Mouse (Mus musculus): ENCODE measurements around the gene Tchp. TPM values are rescaled to one million over a fixed set of nuclear protein-coding genes. Genes with fewer than 3 reads are reported as not detected.

Tchp gene
- polyA plus RNA-seq, 1 experiment from 2014 or later, result 10.9 TPM

DNA sequence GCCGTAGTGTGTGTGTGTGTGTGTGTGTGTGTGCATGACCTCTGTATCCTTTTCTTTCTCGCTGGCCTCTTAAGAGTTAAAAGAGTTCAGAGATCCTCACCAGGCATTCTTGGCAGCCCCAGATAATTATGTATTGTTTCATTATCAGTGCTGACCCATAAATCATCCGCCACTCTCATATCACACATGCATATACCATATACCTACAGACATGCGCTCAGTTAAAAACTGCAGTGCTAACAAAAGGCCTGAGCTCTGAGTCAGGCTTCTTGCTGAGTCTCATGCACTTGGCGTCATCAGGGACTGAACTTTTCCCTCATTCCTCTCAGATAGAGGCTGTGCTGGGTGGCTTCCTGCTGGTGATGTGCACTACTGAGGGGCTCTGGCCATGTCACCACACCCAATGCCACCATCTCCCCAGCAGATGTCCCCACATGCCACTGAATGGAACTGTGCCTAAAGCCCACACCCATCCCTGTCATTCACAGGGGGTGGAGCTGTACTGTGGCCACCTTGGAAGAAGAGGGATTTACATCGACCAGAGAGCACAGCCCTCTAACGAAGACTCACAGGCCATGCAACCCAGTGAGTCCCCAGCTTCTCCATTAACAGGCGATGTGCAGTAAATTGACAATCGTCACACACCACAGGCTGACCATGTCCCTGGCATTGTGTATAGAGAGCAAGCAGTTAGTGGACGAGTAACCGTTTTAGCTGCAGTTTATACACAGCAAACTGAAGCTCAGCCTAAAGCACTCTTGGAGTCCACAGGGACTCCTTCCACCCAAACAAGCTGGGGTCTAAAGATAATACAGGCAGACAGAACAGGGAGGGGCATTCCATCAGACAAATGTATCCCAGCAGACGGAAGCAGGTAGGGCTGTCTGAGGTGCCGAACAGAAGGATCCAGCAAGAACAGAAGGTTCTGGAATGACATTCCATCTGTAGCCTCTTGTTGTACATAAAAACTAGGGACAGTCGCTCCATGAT lies 4.9 kb upstream of the Tchp start:
- no peak overlapping the region for H3K27ac ChIP-seq (replicated peaks; ENCODE audit: low read depth, low read length)
- no peaks in the 10 kb centered on the region for H3K36me3 ChIP-seq (ENCODE audit: control insufficient read depth, insufficient read depth, low read length)
- no peaks in the 10 kb centered on the region for H3K9me3 ChIP-seq (ENCODE audit: control insufficient read depth, low read length)
- ATAC-seq (ENCODE audit: low read depth) (peak; percentile 69; the same call in 1 of the 2 replicates), DNase-seq (ENCODE audit: low spot score) (peak; percentile 46)
- H3K4me1 ChIP-seq (ENCODE audit: control insufficient read depth, insufficient read depth, low read length), result no peaks in the 10 kb centered on the region
- H3K4me3 ChIP-seq (ENCODE audit: low read depth, low read length), result no peak overlapping the region
- no peak overlapping the region for H3K9ac ChIP-seq (ENCODE audit: low read depth, low read length)
- 59% methylated on average over 14 of the region's 14 CpGs for WGBS
- no peak overlapping the region for H3K4me2 ChIP-seq (ENCODE audit: low read depth, low read length)
- no peaks in the 10 kb centered on the region for H3K27me3 ChIP-seq (replicated peaks; ENCODE audit: control insufficient read depth, insufficient read depth, low read length)

DNA sequence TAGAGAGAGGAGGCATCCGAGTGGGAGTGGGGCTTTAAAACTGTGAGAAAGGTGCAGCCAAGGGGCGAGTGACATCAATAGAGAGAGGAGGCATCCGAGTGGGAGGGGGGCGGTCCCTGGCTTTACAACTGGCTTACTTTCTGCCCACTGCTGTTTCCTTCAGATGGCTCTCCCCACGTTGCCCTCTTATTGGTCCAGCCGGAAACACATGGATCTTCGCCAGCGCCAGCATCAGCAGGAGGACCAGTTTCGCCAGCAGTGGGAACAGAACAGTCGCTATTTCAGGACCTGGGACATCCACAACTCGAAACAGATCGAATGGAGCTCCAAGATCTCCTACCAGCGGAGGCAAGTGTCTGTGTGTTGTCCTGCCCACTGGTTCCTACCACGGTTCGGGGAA lies 931 bp downstream of the Tchp start:
- Histone ChIP-seq H3K4me3 (ENCODE audit: low read depth, low read length) (peak overlapping the region; percentile 85), H3K27ac (replicated peaks; ENCODE audit: low read depth, low read length) (no peak overlapping the region), H3K27me3 (replicated peaks; ENCODE audit: control insufficient read depth, insufficient read depth, low read length) (no peaks in the 10 kb centered on the region), H3K9me3 (ENCODE audit: control insufficient read depth, low read length) (no peaks in the 10 kb centered on the region), H3K9ac (ENCODE audit: low read depth, low read length) (peak overlapping the region; percentile 78; the same call in 1 of the 2 replicates), H3K4me2 (ENCODE audit: low read depth, low read length) (peak overlapping the region; percentile 65), H3K36me3 (ENCODE audit: control insufficient read depth, insufficient read depth, low read length) (peaks cover 43% of the 10 kb centered on the region), H3K4me1 (ENCODE audit: control insufficient read depth, insufficient read depth, low read length) (0 out of 2 replicates have a peak, but pooled peaks cover 5% of the 10 kb centered on the region)
- DNase-seq (ENCODE audit: low spot score) (no peak), ATAC-seq (ENCODE audit: low read depth) (no peak)
- 50% methylated on average over 15 of the region's 15 CpGs for WGBS

DNA sequence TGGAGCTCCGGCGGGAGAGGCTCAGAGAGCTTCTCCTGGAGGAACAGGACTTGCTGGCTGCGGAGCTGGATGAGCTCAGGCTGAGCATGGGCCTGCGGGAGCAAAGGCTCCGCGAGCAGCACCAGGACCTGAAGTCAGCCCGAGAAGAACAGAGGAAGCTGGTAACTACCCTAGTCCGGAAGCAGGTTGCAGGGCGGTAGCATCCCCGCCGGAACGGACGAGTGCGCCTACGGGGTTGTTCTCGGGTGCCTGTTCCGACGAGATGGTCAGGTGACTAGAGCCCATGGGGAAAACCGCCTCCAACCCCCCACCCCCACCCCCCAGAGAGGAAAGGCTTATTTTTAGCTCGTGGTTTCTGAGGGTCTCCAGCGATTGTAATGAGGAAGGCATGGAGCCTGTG lies 1.8 kb downstream of the Tchp start:
- Histone ChIP-seq H3K4me1 (ENCODE audit: control insufficient read depth, insufficient read depth, low read length) (0 out of 2 replicates have a peak, but pooled peaks cover 5% of the 10 kb centered on the region), H3K4me2 (ENCODE audit: low read depth, low read length) (no peak overlapping the region), H3K27ac (replicated peaks; ENCODE audit: low read depth, low read length) (no peak overlapping the region), H3K36me3 (ENCODE audit: control insufficient read depth, insufficient read depth, low read length) (peaks cover 51% of the 10 kb centered on the region), H3K4me3 (ENCODE audit: low read depth, low read length) (no peak overlapping the region), H3K9ac (ENCODE audit: low read depth, low read length) (no peak overlapping the region), H3K27me3 (replicated peaks; ENCODE audit: control insufficient read depth, insufficient read depth, low read length) (no peaks in the 10 kb centered on the region), H3K9me3 (ENCODE audit: control insufficient read depth, low read length) (no peaks in the 10 kb centered on the region)
- no peak for DNase-seq (ENCODE audit: low spot score)
- 88% methylated on average over 18 of the region's 21 CpGs for WGBS
- no peak for ATAC-seq (ENCODE audit: low read depth)

DNA sequence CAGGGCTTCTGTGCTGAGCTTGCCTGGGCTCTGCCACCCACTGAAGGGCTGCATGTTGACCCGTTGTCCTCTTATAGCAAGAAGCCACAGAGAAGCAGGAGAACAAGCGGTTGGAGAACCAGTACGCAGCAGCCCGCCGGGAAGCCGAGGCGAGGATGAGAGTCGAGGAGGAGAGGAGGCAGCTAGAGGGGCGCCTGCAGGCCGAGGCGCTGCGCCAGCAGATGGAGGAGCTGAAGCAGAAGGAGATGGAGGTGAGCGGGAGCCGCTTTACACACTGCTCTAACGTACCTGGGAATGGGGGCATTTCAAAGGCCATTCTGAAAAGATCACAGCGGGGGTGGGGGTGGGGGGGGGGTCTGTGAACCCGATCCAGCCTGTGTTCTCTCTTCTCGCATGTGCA lies 7.0 kb downstream of the Tchp start:
- no peaks in the 10 kb centered on the region for H3K4me1 ChIP-seq (ENCODE audit: control insufficient read depth, insufficient read depth, low read length)
- no peak for ATAC-seq (ENCODE audit: low read depth)
- WGBS, result 94% methylated on average over 16 of the region's 18 CpGs
- no peak overlapping the region for H3K9ac ChIP-seq (ENCODE audit: low read depth, low read length)
- H3K4me3 ChIP-seq (ENCODE audit: low read depth, low read length), result no peak overlapping the region
- peaks cover 96% of the 10 kb centered on the region for H3K36me3 ChIP-seq (ENCODE audit: control insufficient read depth, insufficient read depth, low read length)
- H3K27ac ChIP-seq (replicated peaks; ENCODE audit: low read depth, low read length), result no peak overlapping the region
- DNase-seq (ENCODE audit: low spot score), result no peak
- no peak overlapping the region for H3K4me2 ChIP-seq (ENCODE audit: low read depth, low read length)
- H3K27me3 ChIP-seq (replicated peaks; ENCODE audit: control insufficient read depth, insufficient read depth, low read length), result no peaks in the 10 kb centered on the region
- H3K9me3 ChIP-seq (ENCODE audit: control insufficient read depth, low read length), result no peaks in the 10 kb centered on the region

DNA sequence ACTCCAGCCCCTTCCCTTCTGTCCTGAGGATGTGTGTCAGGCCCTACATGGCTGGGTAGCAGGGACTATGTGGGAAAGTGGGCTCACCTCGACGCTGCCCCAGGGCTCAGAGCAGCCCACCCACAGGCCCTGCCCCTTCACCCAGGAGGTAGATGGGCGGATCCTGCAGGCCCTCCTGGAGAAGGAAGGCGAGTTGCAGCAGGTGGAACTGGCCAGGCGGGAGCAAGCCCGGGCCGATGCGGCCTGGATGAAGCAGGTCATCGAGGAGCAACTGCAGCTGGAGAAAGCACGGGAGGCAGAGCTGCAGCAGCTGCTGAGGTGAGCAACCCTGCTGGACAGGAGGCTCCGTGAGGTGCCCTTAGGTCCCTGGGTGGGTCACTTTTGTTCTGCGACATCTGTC lies 9.7 kb downstream of the Tchp start:
- H3K27ac ChIP-seq (replicated peaks; ENCODE audit: low read depth, low read length), result no peak overlapping the region
- H3K4me2 ChIP-seq (ENCODE audit: low read depth, low read length), result no peak overlapping the region
- no peak overlapping the region for H3K9ac ChIP-seq (ENCODE audit: low read depth, low read length)
- no peaks in the 10 kb centered on the region for H3K27me3 ChIP-seq (replicated peaks; ENCODE audit: control insufficient read depth, insufficient read depth, low read length)
- peaks cover 96% of the 10 kb centered on the region for H3K36me3 ChIP-seq (ENCODE audit: control insufficient read depth, insufficient read depth, low read length)
- DNase-seq (ENCODE audit: low spot score) (no peak), ATAC-seq (ENCODE audit: low read depth) (no peak)
- H3K4me1 ChIP-seq (ENCODE audit: control insufficient read depth, insufficient read depth, low read length), result no peaks in the 10 kb centered on the region
- no peaks in the 10 kb centered on the region for H3K9me3 ChIP-seq (ENCODE audit: control insufficient read depth, low read length)
- no peak overlapping the region for H3K4me3 ChIP-seq (ENCODE audit: low read depth, low read length)
- 86% methylated on average over 11 of the region's 12 CpGs for WGBS

DNA sequence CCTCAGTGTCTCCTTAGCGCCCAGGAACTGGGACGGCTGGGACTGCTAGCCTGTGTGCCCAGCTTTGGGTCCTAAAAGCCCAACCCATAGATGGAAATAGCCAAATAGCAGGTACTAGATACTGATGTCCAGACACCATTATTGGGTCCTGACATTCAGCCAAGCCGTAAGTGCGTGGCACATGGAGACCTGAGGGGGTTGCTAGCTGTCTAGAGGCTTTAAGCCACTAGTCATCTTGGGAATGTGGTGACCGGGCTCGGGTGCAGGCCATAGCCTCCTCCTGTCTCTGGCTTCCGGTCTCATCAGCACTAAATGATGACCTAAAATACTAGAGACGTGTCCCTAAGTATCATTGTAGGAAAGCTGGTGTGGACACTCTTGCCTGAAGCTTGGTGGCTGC lies 10.4 kb downstream of the Tchp start:
- 94% methylated on average over 8 of the region's 8 CpGs for WGBS
- no peak overlapping the region for H3K4me3 ChIP-seq (ENCODE audit: low read depth, low read length)
- no peak overlapping the region for H3K27ac ChIP-seq (replicated peaks; ENCODE audit: low read depth, low read length)
- DNase-seq (ENCODE audit: low spot score) (no peak), ATAC-seq (ENCODE audit: low read depth) (no peak)
- H3K4me1 ChIP-seq (ENCODE audit: control insufficient read depth, insufficient read depth, low read length), result no peaks in the 10 kb centered on the region
- no peaks in the 10 kb centered on the region for H3K9me3 ChIP-seq (ENCODE audit: control insufficient read depth, low read length)
- H3K9ac ChIP-seq (ENCODE audit: low read depth, low read length), result no peak overlapping the region
- H3K4me2 ChIP-seq (ENCODE audit: low read depth, low read length), result no peak overlapping the region
- H3K36me3 ChIP-seq (ENCODE audit: control insufficient read depth, insufficient read depth, low read length), result peaks cover 94% of the 10 kb centered on the region
- no peaks in the 10 kb centered on the region for H3K27me3 ChIP-seq (replicated peaks; ENCODE audit: control insufficient read depth, insufficient read depth, low read length)

DNA sequence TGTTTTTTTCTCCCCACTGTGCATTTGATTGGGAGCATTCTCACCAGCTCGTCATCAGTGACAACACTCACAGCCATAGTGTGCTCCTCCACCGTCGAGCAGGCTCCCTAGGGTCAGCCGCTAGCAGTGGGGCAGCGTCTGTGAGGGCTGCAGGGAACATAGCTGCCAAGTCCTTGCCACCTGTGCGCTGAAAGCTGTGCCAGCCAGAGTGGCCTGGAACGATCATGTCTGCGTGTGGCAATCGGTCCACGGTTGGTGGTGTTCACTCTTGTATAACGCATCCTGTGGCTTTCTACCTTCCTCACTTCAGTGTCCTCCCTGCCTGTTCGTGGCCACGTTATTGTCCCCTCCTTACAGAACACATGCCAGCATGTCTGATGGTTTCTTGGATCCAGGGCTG lies 10.9 kb downstream of the Tchp start:
- H3K9me3 ChIP-seq (ENCODE audit: control insufficient read depth, low read length), result no peaks in the 10 kb centered on the region
- H3K36me3 ChIP-seq (ENCODE audit: control insufficient read depth, insufficient read depth, low read length), result peaks cover 88% of the 10 kb centered on the region
- H3K27ac ChIP-seq (replicated peaks; ENCODE audit: low read depth, low read length), result no peak overlapping the region
- 90% methylated on average over 13 of the region's 13 CpGs for WGBS
- no peak for ATAC-seq (ENCODE audit: low read depth)
- H3K4me1 ChIP-seq (ENCODE audit: control insufficient read depth, insufficient read depth, low read length), result no peaks in the 10 kb centered on the region
- no peak overlapping the region for H3K9ac ChIP-seq (ENCODE audit: low read depth, low read length)
- H3K4me2 ChIP-seq (ENCODE audit: low read depth, low read length), result no peak overlapping the region
- H3K4me3 ChIP-seq (ENCODE audit: low read depth, low read length), result no peak overlapping the region
- DNase-seq (ENCODE audit: low spot score), result no peak
- H3K27me3 ChIP-seq (replicated peaks; ENCODE audit: control insufficient read depth, insufficient read depth, low read length), result no peaks in the 10 kb centered on the region

DNA sequence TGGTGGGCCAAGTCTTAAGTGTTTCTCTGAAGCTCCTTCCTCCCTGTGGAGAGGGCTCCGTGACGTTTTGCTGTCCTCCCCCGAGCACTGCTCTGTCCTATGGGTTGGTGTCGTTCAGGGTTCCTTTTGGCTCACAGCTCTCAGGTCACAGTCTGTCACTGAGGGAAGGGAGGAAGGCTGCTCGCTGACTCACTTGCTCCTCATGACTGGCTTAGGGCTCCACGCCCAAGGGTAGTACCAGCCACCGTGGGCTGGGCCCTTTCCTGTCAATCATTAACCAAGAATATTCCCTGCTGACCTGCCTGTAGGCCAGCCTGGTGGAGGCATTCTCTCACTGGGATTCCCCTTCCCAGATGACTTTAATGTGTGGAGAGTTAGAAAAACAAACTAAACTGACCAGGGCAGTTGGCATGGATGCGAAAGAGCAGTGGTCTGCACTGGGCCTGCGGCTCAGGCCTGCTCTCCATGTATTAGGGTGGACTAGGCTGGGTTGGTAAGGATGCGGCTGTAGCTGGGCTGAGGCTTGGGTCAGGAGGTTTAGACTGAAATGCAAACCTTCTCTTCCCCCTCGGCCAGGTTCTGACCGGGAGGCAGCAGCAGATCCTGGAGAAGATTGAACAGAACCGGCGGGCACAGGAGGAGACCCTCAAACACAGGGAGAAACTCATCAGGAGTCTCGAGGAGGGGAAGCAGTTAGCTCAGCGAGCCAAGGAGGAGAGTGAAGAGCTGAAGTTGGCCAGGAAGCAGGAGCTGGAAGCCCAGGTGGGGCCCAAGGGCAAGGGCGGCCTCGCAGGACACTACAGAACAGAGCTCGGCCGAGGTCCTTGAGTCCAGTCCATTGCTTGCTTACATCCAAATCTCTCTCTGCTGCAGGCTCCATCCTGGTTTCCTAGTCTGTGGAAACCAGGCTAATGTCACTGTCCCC lies 11.7 kb downstream of the Tchp start:
- WGBS, result 88% methylated on average over 20 of the region's 20 CpGs
- ATAC-seq (ENCODE audit: low read depth), result no peak
- Histone ChIP-seq H3K27ac (replicated peaks; ENCODE audit: low read depth, low read length) (no peak overlapping the region), H3K4me2 (ENCODE audit: low read depth, low read length) (no peak overlapping the region), H3K4me3 (ENCODE audit: low read depth, low read length) (no peak overlapping the region), H3K36me3 (ENCODE audit: control insufficient read depth, insufficient read depth, low read length) (peaks cover 84% of the 10 kb centered on the region), H3K9me3 (ENCODE audit: control insufficient read depth, low read length) (peaks cover under 1% of the 10 kb centered on the region; the same call in 1 of the 2 replicates), H3K9ac (ENCODE audit: low read depth, low read length) (no peak overlapping the region), H3K27me3 (replicated peaks; ENCODE audit: control insufficient read depth, insufficient read depth, low read length) (no peaks in the 10 kb centered on the region), H3K4me1 (ENCODE audit: control insufficient read depth, insufficient read depth, low read length) (no peaks in the 10 kb centered on the region)
- no peak for DNase-seq (ENCODE audit: low spot score)

Measured in embryonic facial prominence, embryonic 14.5 days (tissue).